Mouse (Mus musculus) embryonic fibroblast, embryonic 13.5 days (primary cell): ENCODE data around the gene Patl2. TPM values are rescaled to one million over a fixed set of nuclear protein-coding genes. Genes with fewer than 3 reads are reported as not detected.
"Not testable (repeated sequence)": the region's sequence is repeated elsewhere in the genome, so short reads cannot be mapped to it uniquely, and the experiment has no call there.

Experiments used
- H3K27ac ChIP-seq: 2 replicates; pipeline ENCODE4 v1.5.1; 2012; ENCODE audit warnings: low read length, control low read depth, inconsistent platforms; ENCODE audit not compliant: insufficient read depth
- H3K4me1 ChIP-seq: 2 replicates; pipeline ENCODE4 v1.6.1; 2011; ENCODE audit warnings: low read length; ENCODE audit not compliant: control insufficient read depth, insufficient read depth
- H3K4me3 ChIP-seq: 2 replicates; pipeline ENCODE4 v1.5.1; 2011; ENCODE audit warnings: mild to moderate bottlenecking, control low read depth, low read length; ENCODE audit not compliant: insufficient read depth
- CTCF ChIP-seq: IDR thresholded peaks from 2 replicates; pipeline ENCODE4 v1.5.1; 2011; ENCODE audit warnings: mild to moderate bottlenecking, control low read depth, low read length, moderate library complexity, borderline replicate concordance; ENCODE audit not compliant: insufficient read depth
- POLR2A ChIP-seq: IDR thresholded peaks from 2 replicates; pipeline ENCODE4 v1.6.1; 2011; ENCODE audit warnings: low read depth, mild to moderate bottlenecking, control low read depth, low read length, moderate library complexity
- polyA plus RNA-seq: library from polyadenylated mRNA; stranded (reverse); fragments of >200 nt; gene quantifications from 2 replicates; pipeline ENCODE4 v1.2.4, GENCODE M21; 2011; ENCODE audit warnings: low read depth; ENCODE audit not compliant: missing spikeins, insufficient read length

The Patl2 gene
- polyA plus RNA-seq, 1 experiment = not detected

GRCm38 (mm10) chr2:122221378-122221777 lies 35.4 kb upstream of the Patl2 start:
- no peaks in the 10 kb centered on the region for H3K4me1 ChIP-seq
- H3K27ac ChIP-seq = no peak overlapping the region
- H3K4me3 ChIP-seq = no peak overlapping the region
- no peak for TF ChIP-seq CTCF

- Histone ChIP-seq H3K4me3 (no peak overlapping the region), H3K4me1 (no peaks in the 10 kb centered on the region), H3K27ac (no peak overlapping the region)
- TF ChIP-seq CTCF = no peak
- TF ChIP-seq POLR2A = no peak
Observed at GRCm38 (mm10) chr2:122218234-122218633, 32.2 kb upstream of the Patl2 start.

- not testable (repeated sequence) for H3K4me1 ChIP-seq, H3K4me3 ChIP-seq, H3K27ac ChIP-seq
Observed at GRCm38 (mm10) chr2:122217075-122217474, 31.1 kb upstream of the Patl2 start.

GRCm38 (mm10) chr2:122210534-122211228 lies 24.7 kb upstream of the Patl2 start:
- no peak overlapping the region for H3K4me3 ChIP-seq
- TF ChIP-seq CTCF (no peak), POLR2A (no peak)
- no peak overlapping the region for H3K27ac ChIP-seq
- H3K4me1 ChIP-seq = no peaks in the 10 kb centered on the region

GRCm38 (mm10) chr2:122206440-122207107 lies 20.6 kb upstream of the Patl2 start:
- Histone ChIP-seq H3K4me3 (no peak overlapping the region), H3K4me1 (no peaks in the 10 kb centered on the region), H3K27ac (no peak overlapping the region)
- no peak for TF ChIP-seq CTCF

- Histone ChIP-seq H3K4me3 (no peak overlapping the region), H3K4me1 (no peaks in the 10 kb centered on the region), H3K27ac (no peak overlapping the region)
- no peak for TF ChIP-seq POLR2A
- TF ChIP-seq CTCF = no peak
Observed at GRCm38 (mm10) chr2:122201501-122201900, 15.5 kb upstream of the Patl2 start.

- no peak overlapping the region for H3K27ac ChIP-seq
- TF ChIP-seq POLR2A (no peak), CTCF (no peak)
- H3K4me3 ChIP-seq = no peak overlapping the region
- H3K4me1 ChIP-seq = no peaks in the 10 kb centered on the region
Observed at GRCm38 (mm10) chr2:122194509-122194929, 8.5 kb upstream of the Patl2 start.

- H3K4me1 ChIP-seq = no peaks in the 10 kb centered on the region
- no peak for TF ChIP-seq CTCF
- TF ChIP-seq POLR2A = no peak
- no peak overlapping the region for H3K4me3 ChIP-seq
- H3K27ac ChIP-seq = no peak overlapping the region
Observed at GRCm38 (mm10) chr2:122191849-122192248, 5.9 kb upstream of the Patl2 start.

GRCm38 (mm10) chr2:122186751-122187150 lies 762 bp upstream of the Patl2 start:
- TF ChIP-seq POLR2A = no peak
- TF ChIP-seq CTCF = no peak
- Histone ChIP-seq H3K4me3 (no peak overlapping the region), H3K4me1 (no peaks in the 10 kb centered on the region), H3K27ac (no peak overlapping the region)

GRCm38 (mm10) chr2:122185086-122185485 lies 903 bp downstream of the Patl2 start:
- no peak overlapping the region for H3K4me3 ChIP-seq
- TF ChIP-seq CTCF = no peak
- no peak for TF ChIP-seq POLR2A
- no peaks in the 10 kb centered on the region for H3K4me1 ChIP-seq
- no peak overlapping the region for H3K27ac ChIP-seq
